Mouse (Mus musculus) ES-E14 (cell line): ENCODE data around the gene Agtrap. TPM values are rescaled to one million over a fixed set of nuclear protein-coding genes. Genes with fewer than 3 reads are reported as not detected.

Experiments
- DNase-seq: peaks from one replicate; pipeline ENCODE4 v3.0.0-alpha.2; 2013; ENCODE audit warnings: low read depth, low spot score
- H3K27ac ChIP-seq: 2 replicates; pipeline ENCODE4 v1.5.1; 2012; ENCODE audit warnings: low read depth, mild to moderate bottlenecking, low read length, moderate library complexity, mixed read lengths; ENCODE audit not compliant: poor library complexity, insufficient read depth, severe bottlenecking
- H3K36me3 ChIP-seq: 2 replicates; pipeline ENCODE4 v1.6.1; 2012; ENCODE audit warnings: mild to moderate bottlenecking, low read length, moderate library complexity, mixed read lengths; ENCODE audit not compliant: control insufficient read depth, poor library complexity, insufficient read depth, severe bottlenecking
- H3K4me1 ChIP-seq, 2 experiments: fragments of 150-350 bp in 1 of 2; sonication (generic) in 1 of 2; 2 replicates each; pipeline ENCODE4 v1.6.1; 2012; ENCODE audit warnings: low read length in 2 of 2, mild to moderate bottlenecking in 1 of 2, mixed read lengths in 1 of 2; ENCODE audit not compliant: control insufficient read depth in 2 of 2, insufficient read depth in 2 of 2, poor library complexity in 1 of 2
- H3K4me3 ChIP-seq, 2 experiments: fragments of 150-350 bp in 1 of 2; sonication (generic) in 1 of 2; 2 replicates each; pipeline ENCODE4 v1.5.1; 2012; ENCODE audit warnings: low read length in 2 of 2, low read depth in 1 of 2, mild to moderate bottlenecking in 1 of 2, mixed read lengths in 1 of 2; ENCODE audit not compliant: insufficient read depth in 1 of 2, poor library complexity in 1 of 2, severe bottlenecking in 1 of 2
- H3K9ac ChIP-seq: 2 replicates; pipeline ENCODE4 v1.6.1; 2012; ENCODE audit warnings: low read depth, mild to moderate bottlenecking, low read length, mixed read lengths; ENCODE audit not compliant: poor library complexity, insufficient read depth, severe bottlenecking
- H3K9me3 ChIP-seq: fragments of 150-350 bp; sonication (generic); 2 replicates; pipeline ENCODE4 v1.6.1; 2012; ENCODE audit warnings: low read depth, mild to moderate bottlenecking, low read length; ENCODE audit not compliant: control insufficient read depth, insufficient read depth
- CHD2 ChIP-seq: IDR thresholded peaks from 2 replicates; pipeline ENCODE4 v1.6.1; 2014; ENCODE audit warnings: mild to moderate bottlenecking, low read depth, low read length, inconsistent platforms
- HCFC1 ChIP-seq: IDR thresholded peaks from 2 replicates; pipeline ENCODE4 v1.6.1; 2012; ENCODE audit warnings: low read length, inconsistent platforms, borderline replicate concordance; ENCODE audit not compliant: insufficient read depth
- MAFK ChIP-seq: IDR thresholded peaks from 2 replicates; pipeline ENCODE4 v1.6.1; 2014; ENCODE audit warnings: mild to moderate bottlenecking, low read depth, low read length, inconsistent platforms; ENCODE audit not compliant: insufficient read depth
- ZC3H11A ChIP-seq: IDR thresholded peaks from 2 replicates; pipeline ENCODE4 v1.6.1; 2012; ENCODE audit warnings: low read depth, mild to moderate bottlenecking, inconsistent platforms, low read length, borderline replicate concordance
- ZNF384 ChIP-seq: IDR thresholded peaks from 2 replicates; pipeline ENCODE4 v1.6.1; 2012; ENCODE audit warnings: low read depth, low read length, inconsistent platforms
- in situ Hi-C, 2 experiments: fragments of 600-800 bp; cut with MboI; formaldehyde crosslinking; loops; one replicate each; pipeline ENCODE4 v1.15.1; 2025; ENCODE audit warnings: low sequenced_read_pairs in 2 of 2, inconsistent platforms in 1 of 2; ENCODE audit not compliant: unreplicated experiment in 2 of 2
- total RNA-seq: library from RNA; depleted of rRNA; stranded (reverse); fragments of 300-350 nt; gene quantifications from 2 replicates; pipeline ENCODE4 v1.2.3, GENCODE M21; 2012

The Agtrap gene
- total RNA-seq, 1 experiment = 122 TPM

DNA sequence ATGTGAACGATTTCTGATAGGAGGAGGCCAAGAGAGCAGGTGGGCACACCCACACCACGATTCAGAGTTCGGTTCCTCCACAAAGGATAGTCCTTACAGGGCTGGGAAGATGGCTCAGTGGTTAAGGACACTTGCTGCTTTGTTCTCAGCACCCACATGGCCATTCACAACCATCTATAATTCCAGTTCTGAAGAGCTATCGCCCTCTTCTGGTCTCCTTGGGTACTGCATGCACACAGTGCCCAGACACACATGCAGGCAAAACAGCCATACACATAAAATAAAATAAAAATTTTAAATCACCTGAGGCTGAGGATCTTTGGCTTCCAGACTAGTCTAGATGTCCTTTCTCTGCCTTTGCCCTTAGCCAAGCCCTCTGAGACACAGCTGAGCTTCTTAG, 29.6 kb upstream of the Agtrap start:
- Histone ChIP-seq H3K4me1 (peaks cover 0 to 16% of the 10 kb centered on the region in 2 experiments; a peak in 2 of 4 replicates), H3K27ac (no peak overlapping the region), H3K9me3 (no peaks in the 10 kb centered on the region), H3K9ac (no peak overlapping the region), H3K4me3 (no peak overlapping the region), H3K36me3 (no peaks in the 10 kb centered on the region)
- TF ChIP-seq HCFC1 = no peak
- TF ChIP-seq ZNF384 = no peak
- no peak for TF ChIP-seq MAFK
- TF ChIP-seq ZC3H11A = no peak
- in situ Hi-C loops = no loop called here
- DNase-seq = no peak

DNA sequence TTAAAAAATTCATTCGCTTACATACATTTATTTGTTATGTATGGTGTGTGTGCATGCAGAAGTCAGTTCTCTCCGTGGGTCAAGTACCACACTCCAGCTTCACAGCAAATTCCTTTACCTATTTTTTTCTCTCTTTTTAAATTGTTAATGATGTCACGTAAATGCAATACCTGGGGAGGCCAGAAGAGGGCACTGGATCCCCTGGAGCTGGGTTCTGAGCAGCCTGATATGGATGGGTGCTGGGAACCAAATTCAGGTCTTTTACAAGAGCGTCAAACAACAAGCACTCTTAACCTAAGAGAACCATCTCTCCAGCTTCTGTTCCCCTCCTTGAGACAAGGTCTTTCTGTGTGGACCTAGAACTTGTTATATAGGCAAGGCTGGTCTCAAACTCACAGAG, 28.8 kb upstream of the Agtrap start:
- H3K27ac ChIP-seq = no peak overlapping the region
- in situ Hi-C loops = no loop called here
- peaks cover 0 to 14% of the 10 kb centered on the region in 2 experiments; a peak in 2 of 4 replicates for H3K4me1 ChIP-seq
- TF ChIP-seq ZNF384 = no peak
- no peak for TF ChIP-seq ZC3H11A
- no peak for TF ChIP-seq CHD2
- no peak for TF ChIP-seq MAFK
- TF ChIP-seq HCFC1 = no peak
- no peak overlapping the region for H3K9ac ChIP-seq
- no peak overlapping the region for H3K4me3 ChIP-seq
- H3K36me3 ChIP-seq = no peaks in the 10 kb centered on the region
- no peak for DNase-seq
- H3K9me3 ChIP-seq = no peaks in the 10 kb centered on the region

DNA sequence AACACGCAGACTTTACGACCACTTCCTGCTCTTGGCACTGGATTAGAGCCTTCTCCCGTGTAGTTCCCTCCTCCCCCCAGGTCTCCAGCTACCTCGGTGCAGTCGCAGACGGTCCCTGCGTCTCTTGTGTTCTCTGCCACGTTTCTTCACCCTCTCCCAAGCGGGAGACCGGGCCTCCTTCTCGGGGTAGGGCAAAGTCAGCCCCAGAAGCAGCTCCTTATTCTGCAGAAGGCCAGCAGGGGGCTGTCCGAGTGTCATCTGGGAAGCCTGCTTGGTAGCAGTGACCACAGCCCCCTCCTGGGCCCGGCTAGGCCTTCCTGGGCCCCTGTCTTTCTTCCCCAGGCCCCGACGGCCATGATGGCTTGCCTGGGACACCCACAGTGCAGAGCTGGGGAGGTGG, 27.6 kb upstream of the Agtrap start:
- Histone ChIP-seq H3K4me3 (peak overlapping the region in 1 of 2 experiments; percentile 11; a peak in 1 of 4 replicates), H3K9ac (peak overlapping the region; percentile 55), H3K27ac (no peak overlapping the region)

DNA sequence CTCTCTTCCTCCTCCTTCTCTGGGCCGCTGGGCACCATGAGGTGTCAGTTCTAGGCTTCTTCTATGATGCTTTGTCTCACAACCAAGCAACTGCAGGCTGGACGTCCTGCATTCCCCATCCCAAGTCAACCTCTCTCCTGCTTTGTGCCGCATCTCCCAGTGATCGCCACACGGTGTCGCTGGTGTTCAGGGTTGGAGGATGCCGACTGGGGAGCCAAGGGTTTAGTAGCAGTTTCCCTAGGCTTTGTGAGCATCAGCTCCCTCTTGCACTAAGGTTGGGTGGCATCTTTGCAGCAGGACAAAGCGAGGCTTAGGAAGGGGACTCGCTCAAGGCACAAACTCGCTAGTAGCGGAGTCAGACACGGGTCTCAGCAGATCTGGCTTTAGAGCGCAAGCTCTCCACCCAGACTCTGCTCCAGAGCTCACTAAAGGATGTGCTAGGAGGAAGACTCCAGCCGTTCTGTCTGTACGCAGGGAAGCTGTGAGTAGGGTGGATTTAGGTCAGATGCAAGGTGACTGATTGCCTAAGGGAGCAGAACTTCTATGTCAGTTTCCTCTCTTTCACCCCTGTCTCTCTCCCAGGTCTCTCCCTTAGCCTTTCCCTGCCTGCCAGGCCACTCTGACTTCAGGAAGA, 27.0 kb upstream of the Agtrap start:
- peak; percentile 91 for DNase-seq
- no peak overlapping the region for H3K27ac ChIP-seq
- no peaks in the 10 kb centered on the region for H3K9me3 ChIP-seq
- H3K36me3 ChIP-seq = no peaks in the 10 kb centered on the region
- peaks cover 0 to 10% of the 10 kb centered on the region in 2 experiments; a peak in 2 of 4 replicates for H3K4me1 ChIP-seq
- in situ Hi-C loops = loop anchor here in 1 of 2 experiments (5.0 kb wide), 1 partner anchor 52 kb away; no protein-coding TSS in a partner anchor
- H3K4me3 ChIP-seq = peak overlapping the region; percentile 12 to 26; a peak in 3 of 4 replicates
- H3K9ac ChIP-seq = peak overlapping the region; percentile 55; the same call in 1 of the 2 replicates
- peak; percentile 39; the same call in 1 of the 2 replicates for TF ChIP-seq ZC3H11A
- no peak for TF ChIP-seq HCFC1

More for the DNA sequence above, 27.6 kb upstream of the Agtrap start:
- Histone ChIP-seq H3K36me3 (no peaks in the 10 kb centered on the region), H3K9me3 (no peaks in the 10 kb centered on the region), H3K4me1 (peaks cover 0 to 10% of the 10 kb centered on the region in 2 experiments; a peak in 2 of 4 replicates)
- DNase-seq = no peak
- in situ Hi-C loops = no loop called here
- no peak for TF ChIP-seq CHD2

DNA sequence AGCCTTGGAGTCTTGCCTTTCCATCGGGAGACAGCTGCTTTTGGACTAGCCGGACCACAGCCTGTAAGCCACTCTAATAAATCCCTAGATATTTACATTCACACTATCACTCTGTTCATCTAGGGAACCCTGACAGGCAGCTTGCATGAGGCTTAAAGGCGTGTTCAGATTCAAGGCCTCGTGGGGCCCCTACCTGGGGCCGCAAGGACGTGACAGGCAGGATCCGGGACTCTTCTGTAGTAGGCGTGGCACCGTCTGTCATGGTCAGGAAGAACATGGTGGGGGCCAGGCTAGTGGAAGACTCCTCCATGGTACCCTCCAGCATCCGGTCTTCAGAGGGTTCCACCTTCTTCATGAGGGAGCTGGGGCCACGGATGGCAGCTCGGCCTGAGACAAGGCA, 24.7 kb upstream of the Agtrap start:
- no peaks in the 10 kb centered on the region for H3K9me3 ChIP-seq
- H3K4me1 ChIP-seq = peaks cover 0 to 20% of the 10 kb centered on the region in 2 experiments; a peak in 2 of 4 replicates
- no peak for DNase-seq
- in situ Hi-C loops = loop anchor here in 1 of 2 experiments (5.0 kb wide), 1 partner anchor 55 kb away; no protein-coding TSS in a partner anchor
- no peak overlapping the region; the same call in 1 of the 2 replicates for H3K27ac ChIP-seq
- no peaks in the 10 kb centered on the region for H3K36me3 ChIP-seq
- no peak overlapping the region for H3K4me3 ChIP-seq
- TF ChIP-seq HCFC1 = no peak
- TF ChIP-seq ZNF384 = no peak
- H3K9ac ChIP-seq = no peak overlapping the region; the same call in 1 of the 2 replicates
